Mouse (Mus musculus) monocyte, adult 59 days (primary cell): Measurements from ENCODE around the gene Tmem208. TPM values are rescaled to one million over a fixed set of nuclear protein-coding genes. Genes with fewer than 3 reads are reported as not detected.

ENCODE experiments used
- total RNA-seq, 2 experiments: library from RNA; stranded (reverse); gene quantifications; one replicate each; pipeline ENCODE4 v1.2.4; 2023

Tmem208 gene
- 10 to 100 TPM; 37.7 to 41.4 TPM for total RNA-seq

DNA sequence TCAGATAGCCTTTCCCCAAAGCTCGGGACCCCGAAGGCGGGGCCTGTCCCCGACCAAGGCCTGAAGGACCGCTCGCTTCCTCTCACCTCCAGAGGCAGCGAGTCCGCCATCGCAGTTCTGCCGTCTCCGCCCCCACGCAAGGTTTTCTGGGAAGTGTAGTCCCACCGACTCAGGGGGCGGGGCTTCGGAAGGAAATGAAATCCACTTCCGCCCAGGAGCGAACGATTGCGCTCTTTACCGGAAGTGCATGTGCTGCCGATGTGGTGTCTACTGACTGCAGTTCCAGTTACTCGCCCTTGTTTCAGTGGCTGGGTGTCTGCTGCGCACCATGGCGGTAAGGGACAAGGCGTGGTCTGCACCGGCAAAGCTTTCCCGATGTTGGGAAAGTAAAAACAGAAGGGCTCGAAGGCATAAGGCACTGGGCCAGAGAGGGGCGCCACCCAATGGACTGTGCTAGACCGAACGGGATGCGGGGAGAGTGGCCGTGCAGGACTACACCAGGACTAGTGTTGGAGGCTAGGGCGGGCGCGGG lies at the start of gene Tmem208, which contains the start of gene Lrrc29:
TSS of gene Tmem208 (plus strand) at position 214 of the 532 bp plus-strand sequence.
TSS of gene Lrrc29 (minus strand) at position 138 of the 532 bp plus-strand sequence.

DNA sequence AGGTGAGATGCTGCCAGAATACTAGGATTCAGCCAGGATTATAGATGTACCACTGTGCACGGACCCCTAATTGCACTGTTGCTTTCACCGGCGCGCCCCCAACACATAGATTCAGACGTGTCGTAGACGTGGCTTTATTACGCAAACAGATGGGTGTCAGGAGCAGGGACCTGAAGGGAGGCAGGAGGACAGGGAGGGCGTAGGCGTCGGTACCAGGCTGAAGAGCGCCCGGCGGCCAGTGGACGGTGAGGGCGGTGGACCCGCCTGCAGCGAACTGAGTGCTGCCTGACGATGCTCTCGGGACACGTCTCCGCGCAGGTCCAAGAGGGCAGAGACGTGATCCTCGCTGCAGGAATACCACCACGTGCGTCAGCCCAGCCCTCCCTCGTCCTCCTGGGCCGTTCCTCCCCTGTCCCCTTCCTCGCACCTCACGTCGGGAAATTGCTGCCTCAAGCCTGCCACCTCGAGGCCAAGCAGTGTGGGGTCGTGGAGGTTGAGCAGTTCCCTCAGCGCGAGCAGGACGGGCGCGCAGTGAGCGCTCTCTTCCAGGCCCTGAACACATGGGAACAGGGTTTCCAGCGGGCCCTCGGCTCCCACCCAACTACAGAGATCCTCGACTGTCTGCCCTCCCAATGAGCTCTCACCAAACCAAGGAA lies 36.2 kb upstream of the Tmem208 start, which contains the start of gene 4931428F04Rik:
TSS of gene 4931428F04Rik (minus strand) at position 60 of the 656 bp plus-strand sequence.

DNA sequence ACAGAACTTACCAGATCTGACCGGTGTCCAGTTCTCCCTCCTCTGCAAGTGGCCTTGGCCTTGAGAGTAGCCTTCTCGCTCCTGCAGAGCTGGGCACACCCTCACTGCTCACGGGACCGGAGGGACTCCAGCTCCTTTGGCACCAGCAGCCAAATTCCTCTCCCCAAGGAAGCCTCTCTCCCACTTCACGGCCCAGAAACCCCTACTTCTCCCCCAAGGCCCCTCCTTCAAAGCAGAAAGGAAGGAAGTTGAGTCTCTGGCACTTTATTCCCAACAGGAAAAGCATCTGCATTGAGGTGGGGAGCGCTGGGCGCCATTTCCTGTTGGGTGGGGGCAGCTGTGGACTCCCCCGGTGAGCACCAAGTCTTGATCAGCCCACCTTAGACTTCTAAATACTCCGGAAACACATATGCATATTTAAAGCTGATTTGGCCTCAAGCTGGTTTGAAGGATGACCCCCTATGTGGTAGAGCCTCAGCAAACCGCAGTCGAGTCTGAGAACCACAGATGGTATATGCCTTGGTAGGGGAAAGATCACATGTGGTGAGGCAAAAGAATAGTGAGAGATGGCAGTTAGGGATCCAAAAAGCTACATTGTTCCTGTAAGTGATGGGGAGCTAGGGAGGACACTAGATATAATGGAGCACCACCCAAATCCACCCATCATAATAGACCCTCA lies 30.1 kb upstream of the Tmem208 start, which contains the start of gene Exoc3l:
TSS of gene Exoc3l (minus strand) at position 207 of the 679 bp plus-strand sequence.

GRCm38 (mm10) chr8:105297511-105298192 lies 28.5 kb upstream of the Tmem208 start, which contains the start of gene E2f4:
E2f4 (plus strand) TSS chr8:105297663.

GRCm38 (mm10) chr8:105305211-105306145 lies 20.7 kb upstream of the Tmem208 start, which contains the start of gene Elmo3:
Elmo3 (plus strand) TSS chr8:105305601.

DNA sequence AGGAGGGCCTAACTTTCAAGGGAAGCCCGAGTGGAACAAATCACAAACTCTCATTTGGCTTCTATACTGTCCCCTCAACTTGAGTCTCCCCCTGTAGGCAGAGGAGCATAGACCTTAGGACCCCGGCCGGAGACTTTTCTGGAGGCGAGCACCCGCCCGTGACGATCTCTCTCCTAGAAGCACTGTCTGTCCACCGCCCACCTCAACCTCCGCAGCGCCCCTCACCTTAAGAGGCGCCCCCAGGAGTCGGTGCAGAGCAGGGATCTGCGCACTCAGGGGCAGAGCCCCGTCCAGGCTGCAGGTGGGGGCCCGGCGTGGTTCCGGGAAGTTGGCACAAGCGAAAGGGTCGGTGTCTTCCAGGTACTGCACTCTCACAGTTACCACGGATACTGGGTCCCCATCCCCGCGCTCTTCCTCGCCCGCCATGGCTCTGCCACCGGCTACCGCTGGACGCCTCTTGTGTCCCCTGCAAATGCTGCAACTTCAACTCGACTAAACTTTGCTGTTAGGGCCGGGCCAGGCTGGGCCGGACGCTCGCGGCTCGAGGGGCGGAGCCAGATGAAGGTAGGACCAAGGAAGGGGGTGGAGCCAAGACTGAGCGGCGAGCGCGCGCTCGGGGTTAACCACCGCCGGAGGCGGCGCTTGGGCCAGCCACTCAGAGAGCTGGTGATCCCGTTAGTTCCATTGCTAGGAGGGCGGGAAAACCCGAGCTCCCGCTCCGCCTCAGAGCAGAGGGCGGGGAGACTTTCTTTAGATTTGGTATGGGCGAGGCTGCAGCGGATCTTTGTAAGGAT lies 21.5 kb downstream of the Tmem208 start, which contains the start of gene Fhod1:
TSS of gene Fhod1 (minus strand) at position 526 of the 794 bp plus-strand sequence.

GRCm38 (mm10) chr8:105348450-105349095 lies 22.4 kb downstream of the Tmem208 start, which contains the start of gene Slc9a5:
Slc9a5 (plus strand) TSS chr8:105348843.

DNA sequence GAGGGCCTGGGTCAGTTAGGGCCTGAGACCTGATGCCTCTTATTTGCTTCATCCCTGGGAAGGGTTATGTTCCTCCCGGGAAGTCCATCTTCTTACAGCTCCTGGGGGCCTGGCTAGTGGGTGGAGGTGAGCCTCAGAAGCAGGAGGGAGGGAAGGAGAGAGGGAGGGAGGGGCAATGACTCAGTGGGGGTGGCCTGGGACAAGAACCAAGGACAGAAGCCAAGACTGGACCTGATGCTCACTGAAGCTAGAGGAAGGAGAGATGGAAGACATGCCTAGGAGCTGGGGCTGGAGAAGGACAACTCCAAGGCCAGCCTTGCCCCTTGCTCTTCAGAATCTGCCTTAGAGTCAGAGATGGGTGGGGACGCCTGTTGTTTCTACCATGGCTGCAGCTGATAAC lies 46.9 kb downstream of the Tmem208 start, which contains the start of gene Plekhg4:
TSS of gene Plekhg4 (plus strand) at position 243 of the 400 bp plus-strand sequence.

Other genes starting within 250 kb of the Tmem208 start
- not detected for gene Ces3b, start 242.6 kb upstream of the Tmem208 start, total RNA-seq
- not detected for gene Ces4a, start 194.6 kb upstream of the Tmem208 start, total RNA-seq
- gene Cbfb, start 155.7 kb upstream of the Tmem208 start, total RNA-seq: 10 to 100 TPM; 79.9 to 88.1 TPM
- gene D230025D16Rik, start 101.2 kb upstream of the Tmem208 start, total RNA-seq: 10 to 100 TPM; 44.9 to 46.8 TPM
- gene B3gnt9, start 71.2 kb upstream of the Tmem208 start, total RNA-seq: under 1 TPM; 0.21 to 0.42 TPM
- gene Tradd, start 61.7 kb upstream of the Tmem208 start, total RNA-seq: 10 to 100 TPM; 24.2 to 28.7 TPM
- gene Fbxl8, start 61.7 kb upstream of the Tmem208 start, total RNA-seq: 1 to 10 TPM; 6.5 to 6.8 TPM
- gene Hsf4, start 56.6 kb upstream of the Tmem208 start, total RNA-seq: 1 to 10 TPM in 1 of 2 experiments, under 1 TPM in 1; 0.43 to 1.1 TPM
- not detected for gene Nol3, start 50.2 kb upstream of the Tmem208 start, total RNA-seq
- 1 to 10 TPM; 1.5 to 3.4 TPM for gene 4931428F04Rik, start 36.5 kb upstream of the Tmem208 start, total RNA-seq
- 1 to 10 TPM in 1 of 2 experiments, not detected in 1; 1.6 TPM for gene Exoc3l, start 30.3 kb upstream of the Tmem208 start, total RNA-seq
- gene E2f4, start 28.7 kb upstream of the Tmem208 start, total RNA-seq: 10 to 100 TPM; 57.3 to 62.0 TPM
- 1 to 10 TPM in 1 of 2 experiments, under 1 TPM in 1; 0.64 to 1.4 TPM for gene Elmo3, start 20.8 kb upstream of the Tmem208 start, total RNA-seq
- 1 to 10 TPM; 3.6 to 4.0 TPM for gene Lrrc29, start 76 bp upstream of the Tmem208 start, total RNA-seq
- gene Fhod1, start 21.6 kb downstream of the Tmem208 start, total RNA-seq: 100 to 1,000 TPM in 1 of 2 experiments, 10 to 100 TPM in 1; 97.1 to 105 TPM
- gene Slc9a5, start 22.5 kb downstream of the Tmem208 start, total RNA-seq: 1 to 10 TPM; 1.4 to 2.1 TPM
- gene Plekhg4, start 46.9 kb downstream of the Tmem208 start, total RNA-seq: under 1 TPM; 0.49 to 0.50 TPM
- gene Kctd19, start 87.1 kb downstream of the Tmem208 start, total RNA-seq: 1 to 10 TPM; 1.3 to 1.7 TPM
- gene Lrrc36, start 87.2 kb downstream of the Tmem208 start, total RNA-seq: not detected
- 100 to 1,000 TPM; 330 to 336 TPM for gene Tppp3, start 145.2 kb downstream of the Tmem208 start, total RNA-seq
- 1 to 10 TPM; 7.5 to 7.6 TPM for gene Zdhhc1, start 170.5 kb downstream of the Tmem208 start, total RNA-seq
- gene Hsd11b2, start 192.4 kb downstream of the Tmem208 start, total RNA-seq: not detected
- 100 to 1,000 TPM; 135 to 142 TPM for gene Atp6v0d1, start 239.7 kb downstream of the Tmem208 start, total RNA-seq